Mouse (Mus musculus): ENCODE measurements around the gene Ambn.

Ambn gene

GRCm38 (mm10) chr5:88455691-88456090, at the start of gene Ambn:
Ambn (plus strand) TSS chr5:88455991.
- DNase-seq (ENCODE audit: low spot score), result no peak

GRCm38 (mm10) chr5:88420319-88421065, 35.3 kb upstream of the Ambn start:
- DNase-seq (ENCODE audit: low spot score), result no peak

DNA sequence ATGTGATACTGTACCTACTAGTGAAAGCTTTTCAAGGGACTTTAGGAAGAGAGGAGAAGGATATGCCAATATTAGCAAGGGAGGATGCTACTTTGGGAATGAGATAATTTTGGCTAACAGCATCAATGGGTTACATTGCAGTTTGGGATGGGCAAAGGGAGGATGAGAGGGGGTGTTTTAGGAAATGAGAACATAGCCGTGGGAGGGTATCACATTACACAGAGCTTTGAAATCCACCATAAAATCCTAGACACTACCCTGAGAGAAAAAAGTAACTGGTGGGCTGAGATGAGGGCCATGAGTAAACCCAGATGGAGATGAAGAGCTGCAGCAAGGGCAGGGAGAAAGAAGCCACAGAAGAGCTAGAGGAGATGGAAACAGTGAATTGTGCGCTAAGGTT, 30.9 kb upstream of the Ambn start:
- DNase-seq (ENCODE audit: low spot score), result peak; percentile 7

- DNase-seq (ENCODE audit: low spot score), result no peak
These were observed 29.0 kb upstream of the Ambn start for GRCm38 (mm10) chr5:88426753-88427152.

DNA sequence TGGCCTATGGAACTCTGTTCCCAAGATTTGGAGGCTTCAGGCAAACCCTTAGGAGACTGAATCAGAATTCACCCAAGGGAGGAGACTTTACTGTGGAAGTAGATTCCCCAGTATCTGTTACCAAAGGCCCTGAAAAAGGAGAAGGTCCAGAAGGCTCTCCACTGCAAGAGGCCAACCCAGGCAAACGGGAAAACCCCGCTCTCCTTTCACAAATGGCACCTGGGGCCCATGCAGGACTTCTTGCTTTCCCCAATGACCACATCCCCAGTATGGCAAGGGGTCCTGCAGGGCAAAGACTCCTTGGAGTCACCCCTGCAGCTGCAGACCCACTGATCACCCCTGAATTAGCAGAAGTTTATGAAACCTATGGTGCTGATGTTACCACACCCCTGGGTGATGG, 11.7 kb downstream of the Ambn start:
- no peak for DNase-seq (ENCODE audit: low spot score)

DNA sequence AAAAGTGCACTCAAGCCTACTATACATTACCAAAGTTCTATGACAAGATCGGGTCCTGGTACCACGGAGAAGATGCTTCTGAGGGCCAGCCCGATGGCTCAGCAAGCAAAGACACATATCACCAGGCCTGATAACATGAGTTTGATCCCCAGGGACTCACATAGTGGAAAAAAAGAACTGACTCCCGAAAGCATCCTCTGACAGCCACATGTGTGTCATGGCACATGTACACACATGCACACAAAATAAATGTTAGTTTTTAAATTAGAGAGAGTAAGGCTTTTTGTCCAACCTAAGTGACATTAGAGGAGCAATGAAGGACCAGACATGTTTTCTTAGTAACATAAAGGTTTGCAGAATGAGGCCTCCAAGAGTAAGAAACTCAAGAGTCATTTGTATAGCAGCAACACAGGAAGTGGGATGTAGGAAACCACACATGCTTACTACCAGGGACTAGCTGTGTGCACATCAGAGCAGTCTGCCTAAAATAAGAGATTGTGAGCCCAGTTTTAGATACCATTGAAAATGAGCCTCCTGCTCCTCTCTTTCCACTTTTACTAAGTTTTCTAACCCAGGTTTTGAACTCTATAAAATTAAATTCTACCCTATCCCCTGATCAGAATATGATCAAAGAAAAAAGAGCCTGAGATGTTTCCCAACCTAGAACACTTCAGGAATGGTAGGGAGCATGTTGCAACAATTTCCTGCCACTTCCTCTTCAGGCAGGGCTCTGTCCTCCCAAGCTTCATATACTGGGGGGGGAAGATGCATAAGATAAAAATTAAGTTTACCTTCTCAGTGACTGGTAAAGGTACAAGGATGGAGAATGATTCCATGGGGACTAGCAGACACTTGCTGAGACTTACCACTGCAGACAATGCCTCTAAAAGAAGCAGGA, 13.3 kb downstream of the Ambn start:
- DNase-seq (ENCODE audit: low spot score), result no peak

- DNase-seq (ENCODE audit: low spot score), result no peak
These were observed 31.9 kb downstream of the Ambn start, which contains the start of gene Enam for GRCm38 (mm10) chr5:88487675-88488074. Enam (plus strand) TSS chr5:88487975.

DNA sequence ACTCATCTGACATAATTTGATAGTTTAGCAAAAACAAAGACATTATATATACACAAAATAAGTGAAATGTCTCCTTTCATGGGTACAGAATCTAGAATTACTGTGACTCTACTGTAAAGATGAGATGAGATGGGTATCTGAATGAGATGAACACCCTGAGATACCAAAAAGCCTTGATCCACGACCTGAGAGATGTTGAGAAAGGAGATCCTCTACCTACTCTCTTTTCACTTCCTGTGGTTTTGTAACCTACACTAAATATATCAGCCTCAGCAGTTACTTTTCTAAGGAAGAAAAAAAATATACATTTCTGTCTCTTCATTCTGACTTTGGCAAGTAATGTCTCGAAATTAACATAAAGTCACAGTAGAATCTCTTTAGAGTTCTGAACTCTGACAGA, 33.2 kb downstream of the Ambn start:
- no peak for DNase-seq (ENCODE audit: low spot score)

- DNase-seq (ENCODE audit: low spot score), result no peak
These were observed 35.3 kb downstream of the Ambn start for GRCm38 (mm10) chr5:88491111-88491510.

- DNase-seq (ENCODE audit: low spot score), result no peak
These were observed 44.0 kb downstream of the Ambn start for GRCm38 (mm10) chr5:88499781-88500180.

GRCm38 (mm10) chr5:88508555-88508954, 52.8 kb downstream of the Ambn start:
- no peak for DNase-seq (ENCODE audit: low spot score)

GRCm38 (mm10) chr5:88508990-88509389, 53.2 kb downstream of the Ambn start:
- no peak for DNase-seq (ENCODE audit: low spot score)
